Mouse (Mus musculus): ENCODE data around the gene Zfp36.

Gene Zfp36

DNA sequence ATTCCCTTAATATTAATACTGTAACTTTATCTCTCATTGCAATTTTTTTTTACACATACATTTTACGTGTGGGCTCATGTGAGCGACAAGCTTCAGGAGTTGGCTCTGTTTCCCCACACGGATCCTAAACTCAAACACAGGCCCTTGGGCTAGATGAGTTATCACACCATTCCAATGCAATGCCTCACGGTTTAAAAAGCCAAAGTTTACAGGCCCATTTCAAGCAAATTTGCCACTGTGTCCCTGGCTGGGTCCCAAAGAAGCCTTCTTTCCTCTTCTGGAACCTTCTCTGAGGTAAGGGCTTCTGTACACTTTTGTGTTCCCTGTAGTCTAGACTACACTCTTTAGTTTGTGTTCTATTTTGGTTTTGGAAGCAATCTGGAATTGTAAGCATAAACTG is 45.5 kb downstream of the Zfp36 start:
- DNase-seq = no peak

DNA sequence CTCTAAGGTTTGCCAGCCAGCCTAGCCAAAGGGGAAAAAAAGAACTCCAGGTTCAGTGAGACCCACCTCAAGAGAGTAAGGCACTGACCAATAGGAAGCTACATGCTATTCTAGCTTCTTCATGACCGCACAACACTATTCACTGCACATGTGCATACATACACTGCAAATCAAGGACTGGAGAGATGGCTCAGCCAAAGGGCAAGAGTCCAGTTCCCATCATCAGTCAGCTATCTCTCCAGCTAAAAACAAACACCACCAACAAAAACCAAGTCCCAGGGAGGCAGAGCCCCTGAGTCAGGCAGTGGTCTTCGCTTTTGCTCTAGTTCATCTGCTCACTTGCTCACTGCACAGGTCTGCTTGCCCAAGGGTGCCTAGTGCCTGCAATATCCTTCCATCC is 51.8 kb downstream of the Zfp36 start:
- DNase-seq = no peak

Data from right cerebral cortex, adult 18-20 months (tissue).